Mouse (Mus musculus): ENCODE data around the gene Spc24. TPM values are rescaled to one million over a fixed set of nuclear protein-coding genes. Genes with fewer than 3 reads are reported as not detected.
"Not testable (repeated sequence)": the region's sequence is repeated elsewhere in the genome, so short reads cannot be mapped to it uniquely, and the experiment has no call there.

Gene Spc24
- polyA plus RNA-seq, 1 experiment from 2014 or later: 15.7 TPM

- no peak overlapping the region for H3K27ac ChIP-seq
- H3K4me1 ChIP-seq: peaks cover 15% of the 10 kb centered on the region
- H3K9me3 ChIP-seq: no peaks in the 10 kb centered on the region
- H3K4me2 ChIP-seq: no peak overlapping the region
- WGBS: 78% methylated on average over 5 of the region's 5 CpGs
- H3K27me3 ChIP-seq (replicated peaks): 0 out of 2 replicates have a peak, but pooled peaks cover 3% of the 10 kb centered on the region
- H3K9ac ChIP-seq: no peak overlapping the region
- ATAC-seq (replicated peaks): no peak
- no peaks in the 10 kb centered on the region for H3K36me3 ChIP-seq (replicated peaks)
- H3K4me3 ChIP-seq: no peak overlapping the region
Measured at GRCm38 (mm10) chr9:21795579-21795978, 35.5 kb upstream of the Spc24 start.

GRCm38 (mm10) chr9:21794925-21795324, 34.8 kb upstream of the Spc24 start:
- Histone ChIP-seq H3K4me3 (no peak overlapping the region), H3K36me3 (replicated peaks) (no peaks in the 10 kb centered on the region), H3K9me3 (no peaks in the 10 kb centered on the region), H3K27me3 (replicated peaks) (0 out of 2 replicates have a peak, but pooled peaks cover 3% of the 10 kb centered on the region), H3K4me1 (peaks cover 15% of the 10 kb centered on the region), H3K27ac (no peak overlapping the region), H3K4me2 (no peak overlapping the region), H3K9ac (no peak overlapping the region)
- ATAC-seq (replicated peaks): no peak
- WGBS: 91% methylated on average over 25 of the region's 25 CpGs

GRCm38 (mm10) chr9:21794344-21794834, 34.3 kb upstream of the Spc24 start:
- Histone ChIP-seq H3K36me3 (replicated peaks) (no peaks in the 10 kb centered on the region), H3K27ac (no peak overlapping the region), H3K4me1 (peaks cover 15% of the 10 kb centered on the region), H3K4me3 (no peak overlapping the region), H3K9ac (no peak overlapping the region), H3K27me3 (replicated peaks) (0 out of 2 replicates have a peak, but pooled peaks cover 3% of the 10 kb centered on the region), H3K4me2 (no peak overlapping the region), H3K9me3 (no peaks in the 10 kb centered on the region)
- no peak for ATAC-seq (replicated peaks)
- 95% methylated on average over 18 of the region's 18 CpGs for WGBS

- H3K4me2 ChIP-seq; H3K4me3 ChIP-seq; H3K27me3 ChIP-seq (replicated peaks); H3K9me3 ChIP-seq; H3K9ac ChIP-seq; H3K36me3 ChIP-seq (replicated peaks); H3K27ac ChIP-seq; ATAC-seq (replicated peaks): not testable (repeated sequence)
- H3K4me1 ChIP-seq: peaks cover 10% of the 10 kb centered on the region
- 97% methylated on average over 6 of the region's 6 CpGs for whole genome bisulfite sequencing
Measured at GRCm38 (mm10) chr9:21793507-21793906, 33.4 kb upstream of the Spc24 start.

GRCm38 (mm10) chr9:21792644-21793043, 32.5 kb upstream of the Spc24 start:
- 60% methylated on average over 8 of the region's 8 CpGs for WGBS
- H3K36me3 ChIP-seq (replicated peaks): no peaks in the 10 kb centered on the region
- ATAC-seq (replicated peaks): peak; percentile 64; the same call in 1 of the 2 replicates

GRCm38 (mm10) chr9:21791861-21792260, 31.8 kb upstream of the Spc24 start:
- H3K4me3 ChIP-seq: no peak overlapping the region
- H3K36me3 ChIP-seq (replicated peaks): no peaks in the 10 kb centered on the region
- no peak for ATAC-seq (replicated peaks)
- H3K4me2 ChIP-seq: no peak overlapping the region
- H3K4me1 ChIP-seq: no peaks in the 10 kb centered on the region
- no peaks in the 10 kb centered on the region for H3K9me3 ChIP-seq
- 82% methylated on average over 8 of the region's 8 CpGs for WGBS
- H3K9ac ChIP-seq: no peak overlapping the region
- no peak overlapping the region for H3K27ac ChIP-seq
- 0 out of 2 replicates have a peak, but pooled peaks cover 2% of the 10 kb centered on the region for H3K27me3 ChIP-seq (replicated peaks)

More at GRCm38 (mm10) chr9:21792644-21793043, 32.5 kb upstream of the Spc24 start:
- 0 out of 2 replicates have a peak, but pooled peaks cover 3% of the 10 kb centered on the region for H3K27me3 ChIP-seq (replicated peaks)
- no peak overlapping the region for H3K9ac ChIP-seq
- H3K4me1 ChIP-seq: peaks cover 2% of the 10 kb centered on the region; the same call in 1 of the 2 replicates
- H3K4me3 ChIP-seq: no peak overlapping the region
- H3K9me3 ChIP-seq: no peaks in the 10 kb centered on the region
- no peak overlapping the region for H3K4me2 ChIP-seq
- H3K27ac ChIP-seq: no peak overlapping the region

- Histone ChIP-seq H3K4me1 (no peaks in the 10 kb centered on the region), H3K4me3 (no peak overlapping the region), H3K9me3 (no peaks in the 10 kb centered on the region), H3K27me3 (replicated peaks) (no peaks in the 10 kb centered on the region), H3K27ac (no peak overlapping the region), H3K36me3 (replicated peaks) (no peaks in the 10 kb centered on the region), H3K9ac (no peak overlapping the region), H3K4me2 (no peak overlapping the region)
- ATAC-seq (replicated peaks): no peak
- 76% methylated on average over 9 of the region's 9 CpGs for WGBS
Measured at GRCm38 (mm10) chr9:21788234-21788633, 28.1 kb upstream of the Spc24 start.

- no peaks in the 10 kb centered on the region for H3K36me3 ChIP-seq (replicated peaks)
- no peak for ATAC-seq (replicated peaks)
- WGBS: 84% methylated on average over 5 of the region's 5 CpGs
- H3K27me3 ChIP-seq (replicated peaks): no peaks in the 10 kb centered on the region
- H3K27ac ChIP-seq: no peak overlapping the region
- H3K4me2 ChIP-seq: no peak overlapping the region
- no peak overlapping the region for H3K9ac ChIP-seq
- H3K4me1 ChIP-seq: no peaks in the 10 kb centered on the region
- no peaks in the 10 kb centered on the region for H3K9me3 ChIP-seq
- no peak overlapping the region for H3K4me3 ChIP-seq
Measured at GRCm38 (mm10) chr9:21787654-21788053, 27.6 kb upstream of the Spc24 start.

- Histone ChIP-seq H3K27me3 (replicated peaks) (no peaks in the 10 kb centered on the region), H3K4me3 (no peak overlapping the region), H3K4me1 (no peaks in the 10 kb centered on the region), H3K4me2 (no peak overlapping the region), H3K9me3 (no peaks in the 10 kb centered on the region), H3K36me3 (replicated peaks) (no peaks in the 10 kb centered on the region), H3K27ac (no peak overlapping the region), H3K9ac (no peak overlapping the region)
- no peak for ATAC-seq (replicated peaks)
- 8% methylated on average over 6 of the region's 6 CpGs for WGBS
Measured at GRCm38 (mm10) chr9:21786906-21787305, 26.8 kb upstream of the Spc24 start.

- H3K4me2 ChIP-seq; ATAC-seq (replicated peaks); H3K27ac ChIP-seq; H3K36me3 ChIP-seq (replicated peaks); H3K9me3 ChIP-seq; H3K4me1 ChIP-seq; H3K9ac ChIP-seq; H3K4me3 ChIP-seq; H3K27me3 ChIP-seq (replicated peaks): not testable (repeated sequence)
- WGBS: 86% methylated on average over 2 of the region's 2 CpGs
Measured at GRCm38 (mm10) chr9:21786309-21786708, 26.2 kb upstream of the Spc24 start.

GRCm38 (mm10) chr9:21784517-21785307, 24.6 kb upstream of the Spc24 start:
- no peaks in the 10 kb centered on the region for H3K9me3 ChIP-seq

GRCm38 (mm10) chr9:21781657-21782468, 21.8 kb upstream of the Spc24 start:
- H3K27ac ChIP-seq: no peak overlapping the region
- H3K4me1 ChIP-seq: no peaks in the 10 kb centered on the region
- H3K4me3 ChIP-seq: no peak overlapping the region
- WGBS: 83% methylated on average over 15 of the region's 15 CpGs
- no peak for ATAC-seq (replicated peaks)
- no peak overlapping the region for H3K4me2 ChIP-seq
- H3K36me3 ChIP-seq (replicated peaks): no peaks in the 10 kb centered on the region
- H3K9me3 ChIP-seq: no peaks in the 10 kb centered on the region
- no peak overlapping the region for H3K9ac ChIP-seq
- no peaks in the 10 kb centered on the region for H3K27me3 ChIP-seq (replicated peaks)

More at GRCm38 (mm10) chr9:21784517-21785307, 24.6 kb upstream of the Spc24 start:
- H3K9ac ChIP-seq: no peak overlapping the region
- 91% methylated on average over 7 of the region's 7 CpGs for WGBS
- H3K4me1 ChIP-seq: no peaks in the 10 kb centered on the region
- no peak overlapping the region for H3K27ac ChIP-seq
- no peak overlapping the region for H3K4me3 ChIP-seq
- no peaks in the 10 kb centered on the region for H3K36me3 ChIP-seq (replicated peaks)
- no peak for ATAC-seq (replicated peaks)
- no peaks in the 10 kb centered on the region for H3K27me3 ChIP-seq (replicated peaks)
- no peak overlapping the region for H3K4me2 ChIP-seq
